Mouse (Mus musculus): Measurements from ENCODE around the gene Mrpl20.
A peak's percentile ranks its signal among the peaks of the same experiment; 100 is the strongest.
"Not testable (repeated sequence)": the region's sequence is repeated elsewhere in the genome, so short reads cannot be mapped to it uniquely, and the experiment has no call there.

Gene Mrpl20

DNA sequence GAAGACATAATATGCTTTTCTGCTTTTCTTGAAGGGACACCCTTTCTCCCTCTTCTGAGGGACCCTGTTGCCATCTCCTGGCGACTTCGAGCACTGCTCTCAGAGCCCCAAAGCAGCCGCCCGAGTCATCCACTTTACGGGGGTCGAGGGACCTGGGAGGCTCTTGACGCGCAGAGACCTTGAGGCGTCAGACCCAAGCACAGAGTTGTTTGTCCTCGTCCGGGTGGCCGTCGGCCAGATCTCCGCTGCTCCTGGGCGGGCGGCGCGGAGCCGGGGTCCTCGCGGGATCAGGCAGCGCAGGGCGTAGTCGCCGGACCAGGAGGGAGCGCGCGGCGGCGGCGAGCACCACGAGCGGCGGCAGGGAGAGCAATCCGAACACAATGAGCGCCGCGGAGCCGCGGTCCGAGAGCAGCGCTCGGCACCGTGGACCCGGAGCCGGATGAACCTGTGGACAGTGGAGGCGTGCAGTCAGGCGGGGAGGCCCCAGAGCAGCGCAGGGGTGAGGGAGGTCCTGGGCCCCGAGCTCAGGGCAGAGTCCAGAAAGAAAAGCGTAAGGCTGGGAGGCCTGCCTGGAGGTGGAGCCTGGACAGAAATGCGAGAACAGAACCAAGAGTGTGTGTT, 18.5 kb upstream of the Mrpl20 start:
- peak; percentile 76 for DNase-seq

DNA sequence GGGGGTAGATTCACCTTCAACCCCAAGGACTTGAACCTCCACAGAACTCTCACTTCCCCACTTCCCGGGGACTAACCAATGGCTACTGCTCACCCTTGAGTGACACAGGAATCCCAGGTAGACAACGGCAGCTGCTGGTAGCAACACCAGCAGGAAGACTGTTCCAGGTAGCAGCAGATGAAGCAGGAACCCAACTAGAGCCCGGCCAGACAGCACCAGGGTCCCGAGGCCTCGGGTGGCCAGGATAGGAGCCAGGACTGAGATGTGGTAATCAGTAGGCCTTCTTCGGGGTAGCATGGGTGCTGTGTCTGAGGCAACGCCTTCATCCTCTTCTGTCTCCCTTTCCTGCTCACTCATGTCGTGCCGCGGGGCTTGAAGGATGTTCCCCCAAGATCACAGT, 17.4 kb upstream of the Mrpl20 start:
- DNase-seq = no peak

DNA sequence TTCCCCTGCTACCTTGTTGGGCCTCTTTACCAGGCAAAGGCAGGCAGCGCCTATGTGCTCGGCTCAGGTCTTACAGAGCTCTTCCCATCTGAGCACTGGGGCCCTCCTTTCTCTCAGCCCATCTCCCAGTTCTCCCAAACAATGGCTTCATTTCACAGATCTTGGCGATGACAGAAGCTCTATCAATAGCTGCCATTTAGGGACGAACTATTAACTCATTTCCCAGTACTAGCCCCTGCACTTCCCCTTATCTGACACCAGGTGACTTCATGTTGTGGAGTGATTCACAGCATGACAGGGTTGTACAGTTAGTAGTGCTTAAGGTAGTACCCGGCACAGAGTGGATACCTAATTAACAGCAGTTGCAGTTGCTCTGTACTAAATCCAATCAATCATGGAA, 16.9 kb upstream of the Mrpl20 start, which contains the start of gene Tmem88b:
Gene Tmem88b, minus strand, starts transcription at position 56 of the 400 bp plus-strand sequence.
- DNase-seq = no peak

DNA sequence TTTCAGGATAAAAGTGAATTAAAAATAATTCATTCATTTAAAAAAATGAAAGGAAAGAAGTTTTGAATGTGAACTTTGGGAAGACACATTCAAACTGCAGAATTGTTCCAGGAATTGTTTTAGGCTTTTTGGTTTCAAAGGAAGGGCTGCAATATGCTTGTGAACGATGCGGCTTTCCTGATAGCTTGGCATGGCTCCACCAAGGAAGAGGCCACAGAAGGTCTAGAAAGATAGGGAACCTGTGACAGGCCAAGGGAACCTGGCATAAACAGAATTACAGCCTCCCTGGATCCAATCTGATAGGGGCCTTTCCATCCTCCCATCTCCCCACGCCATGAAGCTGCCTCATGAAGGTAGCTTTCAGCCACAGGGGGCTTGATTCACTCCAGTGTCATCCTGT, 14.4 kb upstream of the Mrpl20 start:
- DNase-seq = no peak

DNA sequence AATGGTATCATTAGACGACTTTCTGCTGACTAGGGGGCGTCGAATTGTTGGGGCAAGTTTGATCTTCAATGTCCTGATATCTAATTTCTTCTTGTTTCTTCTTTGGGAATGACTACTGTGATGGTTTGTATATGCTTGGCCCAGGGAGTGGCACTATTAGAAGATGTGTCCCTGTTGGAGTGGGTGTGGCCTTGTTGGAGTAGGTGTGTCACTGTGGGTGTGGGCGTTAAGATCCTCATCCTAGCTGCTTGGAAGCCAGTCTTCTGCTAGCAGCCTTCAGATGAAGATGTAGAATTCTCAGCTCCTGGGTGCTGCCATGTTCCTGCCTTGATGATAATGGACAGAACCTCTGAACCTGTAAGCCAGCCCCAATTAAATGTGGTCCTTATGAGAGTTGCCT, 13.8 kb upstream of the Mrpl20 start:
- DNase-seq = not testable (repeated sequence)

DNA sequence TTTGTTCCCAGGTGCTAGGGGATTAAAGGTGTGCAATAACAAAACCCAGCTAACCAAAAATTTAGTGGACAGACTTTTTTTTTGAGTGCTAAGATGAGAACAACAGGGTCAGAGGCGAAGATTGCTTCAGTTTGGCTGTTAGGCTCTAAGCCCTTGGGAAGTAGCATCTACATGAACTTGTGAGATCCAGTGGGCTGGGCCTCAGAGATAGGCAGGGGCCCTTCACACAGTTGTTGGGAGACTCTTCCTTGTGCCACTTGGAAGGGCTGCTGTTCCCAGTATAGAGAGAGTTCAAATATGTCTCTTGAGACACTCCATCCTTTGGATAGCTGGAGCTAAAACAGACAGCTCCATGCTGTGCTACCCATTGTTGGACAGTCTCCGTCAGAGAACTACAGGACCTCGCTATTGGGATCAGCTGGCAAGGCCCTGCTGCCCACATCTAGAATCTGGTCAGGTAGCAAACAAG, 12.6 kb upstream of the Mrpl20 start, which contains the start of gene Ankrd65:
Gene Ankrd65, plus strand, starts transcription at position 419 of the 469 bp plus-strand sequence.
- no peak for DNase-seq

DNA sequence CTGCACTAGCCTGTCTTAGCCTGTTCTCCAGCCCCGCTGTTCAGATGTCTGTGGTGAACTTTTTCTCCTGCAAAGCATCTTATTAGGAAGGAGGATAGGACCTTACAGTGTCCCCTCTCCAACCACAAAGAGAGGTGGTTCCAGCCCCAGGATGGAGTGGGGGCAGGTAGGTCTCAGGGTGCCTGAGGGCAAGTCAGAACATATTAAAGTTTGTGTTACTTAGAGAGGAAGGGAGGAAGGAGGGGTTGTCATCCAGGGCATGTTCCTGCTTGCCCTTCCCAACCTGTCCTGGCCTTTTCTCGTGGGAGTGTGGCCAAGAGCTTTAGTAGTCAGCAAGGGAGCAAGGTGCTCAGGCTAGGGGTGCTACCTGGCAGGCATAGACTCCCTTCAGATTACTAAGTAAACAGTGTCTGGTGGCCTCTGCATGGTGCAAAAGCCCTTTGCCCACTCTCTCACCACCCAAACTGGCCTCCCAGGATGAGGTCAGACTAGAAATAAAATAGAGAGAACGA, 12.0 kb upstream of the Mrpl20 start:
- DNase-seq = no peak

DNA sequence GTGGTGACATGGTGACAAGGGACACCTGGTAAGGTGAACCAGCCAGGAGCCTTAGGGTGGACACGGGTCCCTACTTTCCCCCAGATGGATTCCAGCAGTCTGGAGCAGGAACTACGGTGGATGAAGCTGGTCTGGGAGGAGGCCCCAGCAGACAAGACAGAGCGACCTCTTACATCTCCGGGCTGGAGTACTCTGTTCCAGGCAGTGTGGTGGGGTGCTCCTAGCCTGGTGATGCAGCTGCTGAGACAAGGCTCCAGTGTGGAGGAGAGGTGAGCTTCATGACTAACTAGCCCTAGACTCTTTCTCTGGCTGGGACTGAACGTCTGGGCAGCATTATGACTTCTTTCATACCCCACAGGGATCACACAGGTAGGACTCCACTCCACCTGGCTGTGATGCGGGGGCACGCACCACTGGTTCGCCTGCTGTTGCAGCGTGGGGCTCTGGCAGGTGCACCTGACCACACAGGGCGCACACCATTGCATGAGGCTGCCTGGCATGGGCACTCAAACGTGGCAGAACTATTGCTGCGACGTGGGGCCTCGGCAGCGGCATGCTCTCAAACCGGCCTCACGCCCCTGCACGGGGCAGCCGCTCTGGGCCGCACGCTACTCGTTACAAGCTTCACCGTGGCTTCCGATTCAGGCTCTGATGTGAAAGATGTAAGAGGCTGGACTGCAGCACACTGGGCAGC, 11.3 kb upstream of the Mrpl20 start:
- DNase-seq = no peak

DNA sequence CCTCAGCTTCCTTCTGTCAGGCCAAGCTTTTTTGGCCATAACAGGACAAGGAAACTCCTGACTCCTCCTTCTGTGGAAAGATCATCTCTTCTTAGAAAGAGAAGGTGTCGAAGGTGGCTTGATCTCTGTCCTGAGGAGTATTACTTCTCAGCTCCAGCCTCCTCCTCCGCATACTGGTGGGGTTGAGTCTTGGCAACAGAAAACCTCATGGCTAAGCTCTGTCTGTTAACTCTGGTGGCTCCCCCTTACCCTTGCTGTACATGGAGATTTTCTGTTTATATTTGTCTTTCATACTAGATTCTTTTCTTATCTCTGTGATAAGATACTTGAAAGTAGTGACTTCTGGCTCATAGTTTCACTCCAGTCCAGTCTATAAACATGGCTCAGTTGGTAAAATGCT, 8.9 kb upstream of the Mrpl20 start:
- no peak for DNase-seq

DNA sequence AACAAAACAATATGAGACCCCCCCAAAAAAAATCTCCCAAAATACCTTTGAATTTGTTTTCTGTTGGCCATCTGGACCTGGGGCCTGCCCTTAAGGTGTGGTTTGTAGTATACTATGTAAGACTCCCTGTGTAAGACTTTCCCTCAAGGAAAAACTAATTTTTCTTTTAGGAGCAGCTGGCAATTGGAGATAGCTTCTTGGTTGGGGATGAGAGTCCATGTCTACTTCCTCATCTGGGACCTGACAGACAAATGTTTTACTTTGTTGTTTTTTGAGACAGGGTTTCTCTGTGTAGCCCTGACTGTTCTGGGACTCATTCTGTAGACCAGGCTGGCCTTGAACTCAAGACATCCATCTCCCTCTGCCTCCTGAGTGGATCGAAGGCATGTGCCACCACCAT, 603 bp upstream of the Mrpl20 start:
- DNase-seq = no peak

DNA sequence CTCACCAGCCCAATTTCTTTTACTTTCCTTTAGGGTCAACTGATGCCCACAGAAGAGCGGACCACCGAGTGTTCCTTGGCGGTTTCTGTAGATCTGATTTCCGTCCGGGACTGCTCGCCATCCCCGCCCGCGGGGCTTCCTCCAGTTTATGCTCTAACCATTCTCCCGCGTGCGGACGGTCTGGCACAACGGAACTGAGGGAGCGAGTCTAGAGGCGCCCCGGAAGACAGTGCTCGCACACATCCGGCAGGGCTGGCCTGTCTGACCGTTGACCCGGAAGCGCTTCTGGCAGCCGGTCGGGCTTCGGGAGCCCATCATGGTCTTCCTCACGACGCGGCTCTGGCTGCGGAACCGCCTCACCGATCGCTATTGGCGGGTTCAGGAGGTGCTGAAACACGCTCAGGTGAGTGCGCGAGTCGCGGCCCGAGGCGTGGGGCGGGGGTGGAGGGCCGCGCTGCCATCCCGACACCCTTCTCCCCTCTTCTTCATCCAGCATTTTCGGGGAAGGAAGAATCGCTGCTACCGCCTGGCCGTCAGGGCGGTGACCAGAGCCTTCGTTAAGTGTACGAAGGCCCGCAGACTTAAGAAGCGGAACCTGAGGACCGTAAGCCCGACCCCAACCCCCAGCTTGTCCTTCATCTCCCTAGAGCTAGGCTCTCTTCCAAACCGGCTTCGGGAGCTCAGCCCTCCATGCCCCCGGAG, 813 bp downstream of the Mrpl20 start:
- DNase-seq = peak; percentile 99

DNA sequence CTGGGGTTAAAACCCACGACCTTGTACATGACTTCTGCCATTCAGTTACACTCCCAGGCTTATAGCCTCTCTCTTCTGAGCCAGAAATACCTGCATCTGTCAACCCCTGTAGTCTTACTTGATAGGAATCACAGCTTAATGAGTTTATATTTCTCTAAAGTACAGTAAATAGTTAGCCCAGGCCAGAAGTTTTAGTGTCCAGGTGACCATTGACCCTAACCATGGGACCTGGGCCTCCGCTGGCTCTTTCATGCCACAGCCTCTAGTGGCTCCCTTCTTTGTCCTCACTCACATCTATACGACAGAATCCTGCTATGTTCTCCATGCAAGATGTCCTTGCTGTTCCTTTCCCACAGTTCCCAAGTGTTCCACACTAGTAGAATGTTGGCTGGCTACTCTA, 5.2 kb downstream of the Mrpl20 start:
- DNase-seq = no peak

DNA sequence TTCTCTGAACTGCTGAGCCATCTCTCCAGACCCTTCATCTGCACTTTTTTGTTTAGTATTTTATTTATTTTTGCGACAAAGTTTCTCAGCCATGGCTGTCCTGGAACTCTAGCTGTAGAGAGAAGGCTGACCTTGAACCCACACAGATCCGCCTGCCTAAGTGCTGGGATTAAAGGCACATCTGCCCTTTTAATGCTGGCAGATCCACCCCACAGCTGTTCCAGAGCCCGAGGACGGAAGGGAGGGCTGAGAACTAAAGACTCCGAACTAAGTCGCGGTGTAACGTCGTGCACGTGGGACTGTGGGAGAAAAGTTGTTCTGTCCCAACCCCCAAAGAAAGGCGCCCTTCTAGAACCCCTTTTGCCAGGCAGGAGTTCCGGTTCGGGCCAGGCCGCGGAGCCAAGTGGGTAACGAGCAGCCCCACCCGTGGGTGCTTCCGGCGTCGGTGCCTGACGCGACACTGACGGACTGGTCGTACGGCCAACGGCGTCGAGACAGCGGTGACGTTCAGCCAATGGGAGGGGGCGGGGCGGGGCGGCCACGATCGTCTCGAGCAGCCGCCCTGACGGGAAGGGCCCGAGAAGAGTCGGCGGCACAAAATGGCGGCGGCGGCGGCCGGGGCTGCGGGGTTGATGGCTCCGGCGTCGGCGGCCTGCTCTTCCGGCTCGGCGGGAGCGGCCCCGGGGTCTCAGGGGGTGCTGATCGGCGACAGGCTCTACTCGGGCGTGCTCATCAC, 9.4 kb downstream of the Mrpl20 start, which contains the start of gene Ccnl2:
Gene Ccnl2, plus strand, starts transcription at position 561 of the 736 bp plus-strand sequence.
- DNase-seq = peak; percentile 94

DNA sequence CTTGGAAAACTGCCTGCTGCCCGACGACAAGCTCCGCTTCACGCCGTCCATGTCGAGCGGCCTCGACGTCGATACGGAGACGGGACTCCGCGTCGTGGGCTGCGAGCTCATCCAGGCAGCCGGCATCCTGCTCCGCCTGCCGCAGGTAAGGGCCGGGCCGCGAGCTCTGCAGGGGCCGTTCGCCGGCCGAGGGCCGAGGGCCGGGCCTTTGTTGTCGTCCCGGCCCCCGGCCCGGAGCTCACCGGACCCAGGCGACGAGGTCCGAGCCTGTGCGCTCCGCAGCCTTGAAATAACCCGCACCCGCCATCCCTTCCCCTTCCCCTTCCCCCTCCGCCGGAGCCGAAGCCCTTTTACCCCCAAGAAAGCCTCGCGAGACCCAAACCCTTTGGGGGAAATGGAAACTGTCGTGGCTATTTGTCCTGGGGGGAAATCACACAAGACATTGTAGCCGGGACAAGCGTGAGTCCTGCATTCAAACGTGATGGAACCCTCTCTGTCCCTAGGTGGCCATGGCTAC, 10.0 kb downstream of the Mrpl20 start:
- DNase-seq = peak; percentile 44

DNA sequence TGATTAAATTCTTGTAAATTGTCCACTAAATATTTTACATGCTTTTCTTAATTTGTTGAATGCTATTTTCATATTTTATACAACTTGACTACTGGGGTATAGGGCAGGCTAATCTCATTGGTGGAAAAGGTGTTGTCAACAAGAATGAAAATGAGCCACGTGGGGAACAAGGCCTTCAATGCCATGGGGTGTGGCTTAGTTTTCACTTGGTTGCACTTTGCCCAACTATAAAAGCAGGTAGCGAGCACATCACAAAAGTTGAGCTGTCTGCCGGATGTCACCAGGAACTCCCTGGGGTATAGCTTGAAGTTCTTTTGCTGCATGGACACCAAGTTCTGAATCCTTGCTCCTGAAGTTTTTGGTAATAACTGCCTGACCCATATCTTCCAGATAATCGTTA, 14.9 kb downstream of the Mrpl20 start:
- DNase-seq = no peak

DNA sequence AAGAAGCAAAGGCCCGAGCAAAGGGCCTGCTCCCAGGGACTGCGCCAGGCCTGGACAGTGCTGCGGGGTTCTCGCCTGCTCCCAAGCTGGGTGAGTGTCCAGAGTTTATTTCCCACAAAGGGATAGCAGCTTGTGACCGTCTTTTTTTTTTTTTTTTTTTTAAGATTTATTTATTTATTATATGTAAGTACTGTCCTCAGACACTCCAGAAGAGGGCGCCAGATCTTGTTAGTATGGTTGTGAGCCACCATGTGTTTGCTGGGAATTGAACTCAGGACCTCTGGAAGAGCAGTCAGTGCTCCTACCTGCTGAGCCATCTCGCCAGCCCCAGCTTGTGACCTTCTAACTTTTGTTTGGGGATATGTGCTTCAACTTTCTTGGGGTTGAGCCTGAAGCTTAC, 18.3 kb downstream of the Mrpl20 start:
- no peak for DNase-seq

DNA sequence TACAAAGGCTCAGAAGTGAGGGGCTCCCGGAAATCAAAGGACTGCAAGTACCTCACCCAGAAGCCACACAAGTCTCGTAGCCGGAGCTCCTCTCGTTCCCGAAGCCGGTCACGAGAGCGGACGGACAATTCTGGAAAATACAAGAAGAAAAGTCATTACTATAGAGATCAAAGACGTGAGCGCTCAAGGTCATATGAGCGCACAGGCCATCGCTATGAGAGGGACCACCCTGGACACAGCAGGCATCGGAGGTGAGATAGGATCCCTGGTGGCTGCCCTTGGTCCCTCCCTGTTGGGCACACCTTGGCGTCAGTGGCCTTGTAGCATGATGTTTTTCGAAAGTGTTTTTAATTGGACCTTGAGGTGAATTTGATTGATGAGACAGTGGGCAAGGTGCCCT, 20.8 kb downstream of the Mrpl20 start:
- no peak for DNase-seq

DNA sequence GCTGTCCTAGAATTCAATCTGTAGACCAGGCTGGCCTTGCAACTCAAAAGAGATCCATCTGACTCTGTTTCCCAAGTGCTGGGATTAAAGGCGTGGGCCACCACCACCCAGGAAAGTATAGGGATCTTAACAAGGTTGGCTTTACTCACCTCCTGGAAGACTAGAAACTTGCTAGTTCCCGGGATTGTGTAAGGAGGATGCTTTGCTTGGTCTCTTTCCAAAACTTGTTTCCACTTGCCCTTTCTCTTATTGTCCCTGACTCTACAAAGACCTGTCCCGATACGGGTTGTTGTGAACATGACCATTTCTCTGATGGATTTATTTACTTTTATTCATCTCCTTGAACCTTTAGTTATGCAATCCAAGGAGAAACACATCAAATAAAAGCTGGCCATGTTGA, 27.2 kb downstream of the Mrpl20 start:
- no peak for DNase-seq

DNA sequence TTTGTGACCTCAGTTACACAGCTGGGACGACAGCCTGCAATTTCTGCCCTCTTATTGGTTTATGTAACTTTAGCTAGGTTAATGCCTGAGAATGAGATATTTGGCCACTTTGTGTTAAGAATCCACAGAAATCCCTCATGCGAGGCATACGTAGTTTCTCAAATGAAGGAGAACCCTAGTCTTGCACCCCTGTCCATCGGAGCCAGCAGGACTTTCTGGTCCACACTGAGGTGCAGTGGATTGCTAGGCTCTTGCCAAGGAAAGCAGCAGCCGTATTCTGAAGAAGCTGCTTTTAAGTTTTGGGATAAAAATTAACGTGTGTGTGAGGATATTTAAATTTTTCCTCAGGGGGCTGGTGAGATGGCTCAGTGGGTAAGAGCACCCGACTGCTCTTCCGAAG, 27.9 kb downstream of the Mrpl20 start:
- no peak for DNase-seq

DNA sequence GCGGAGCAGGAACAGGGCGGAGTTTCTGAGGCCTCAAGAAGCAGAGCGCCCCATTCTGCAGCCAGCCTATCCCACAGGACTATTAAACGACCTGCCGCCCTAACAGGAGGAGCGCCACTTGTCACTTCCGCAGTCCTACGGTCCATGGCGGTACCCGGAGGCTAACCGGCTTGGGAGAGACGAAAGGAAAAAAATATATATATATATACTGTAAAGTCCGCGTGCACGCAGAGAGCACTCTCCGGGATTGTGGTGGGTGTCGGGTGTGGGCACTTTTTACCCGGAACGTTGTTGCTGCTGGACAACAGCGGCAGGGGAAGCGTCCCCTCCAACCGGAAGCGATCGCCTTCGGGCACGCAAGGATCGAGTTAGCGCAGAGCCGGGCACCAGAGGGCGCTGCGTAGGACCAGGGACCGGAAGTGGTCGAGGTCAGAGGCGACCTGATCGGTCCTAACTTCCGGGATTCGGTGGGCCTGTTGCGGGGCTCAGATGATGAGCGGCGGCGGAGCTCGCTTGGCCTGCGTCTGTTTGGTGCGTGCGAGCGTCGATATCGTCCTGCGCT, 28.6 kb downstream of the Mrpl20 start, which contains the start of gene Aurkaip1:
Gene Aurkaip1, plus strand, starts transcription at position 68 of the 562 bp plus-strand sequence.
- DNase-seq = peak; percentile 97

DNA sequence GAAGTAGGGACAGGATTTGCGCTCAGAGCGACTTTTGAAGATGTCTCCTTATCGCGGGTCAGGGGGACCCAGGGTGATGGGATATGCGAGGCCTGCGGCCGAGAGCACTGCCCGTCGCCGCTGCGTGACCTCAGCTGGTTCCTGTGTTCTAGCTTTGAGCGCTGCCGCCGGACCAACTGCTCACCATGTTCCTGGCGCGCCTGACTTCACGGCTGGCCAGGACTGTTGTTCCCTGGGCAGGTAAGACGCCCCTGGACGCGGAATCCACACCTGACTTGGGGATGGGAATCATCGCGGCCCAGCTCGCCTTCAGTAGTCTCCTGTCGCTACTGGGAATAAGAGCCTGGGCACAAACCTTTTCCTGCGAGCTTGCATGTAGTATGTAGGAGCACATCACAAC, 29.2 kb downstream of the Mrpl20 start:
- DNase-seq = no peak

DNA sequence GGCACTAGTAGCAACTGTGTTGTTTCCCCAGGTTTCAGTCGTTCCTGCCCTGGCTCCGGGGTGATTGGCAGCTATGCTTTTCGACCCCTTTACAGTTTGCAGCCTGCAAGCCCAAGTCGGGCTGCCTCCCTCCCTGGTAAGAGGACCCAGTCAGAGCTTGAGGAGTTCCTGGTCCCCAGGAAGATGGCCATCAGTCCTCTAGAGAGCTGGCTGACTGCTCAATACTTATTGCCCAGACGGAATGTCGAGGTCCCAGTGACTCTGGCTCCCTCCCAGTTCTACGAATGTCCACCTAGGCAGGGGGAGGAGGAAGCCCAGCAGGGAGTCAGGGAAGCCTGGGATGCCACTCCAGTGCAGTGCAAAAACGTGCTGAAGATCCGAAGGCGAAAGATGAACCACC, 29.6 kb downstream of the Mrpl20 start:
- no peak for DNase-seq

Measured in right cerebral cortex, postnatal 14 days (tissue).